Mouse (Mus musculus) liver, embryonic 14.5 days (tissue): Measurements from ENCODE around the gene Klhl31. TPM values are rescaled to one million over a fixed set of nuclear protein-coding genes. Genes with fewer than 3 reads are reported as not detected.

ENCODE experiments used
- ATAC-seq: fragments of 200-750 bp; cut with Nextera tagmentation; 2 replicates; pipeline ENCODE4 v1.8.0; 2017; ENCODE audit warnings: moderate number of reproducible peaks, mild to moderate bottlenecking, moderate library complexity; ENCODE audit not compliant: insufficient read depth
- DNase-seq, 3 experiments: peaks; one replicate each; pipeline ENCODE4 v3.0.0-alpha.2; 2012 to 2013; ENCODE audit warnings: low read depth in 3 of 3, low spot score in 3 of 3
- H3K27ac ChIP-seq: fragments of 300-500 bp; sonication (generic); 2 replicates; pipeline ENCODE4 v1.5.1; 2014; ENCODE audit warnings: moderate library complexity, mild to moderate bottlenecking, control low read depth, inconsistent platforms
- H3K27me3 ChIP-seq: fragments of 300-500 bp; sonication (generic); 2 replicates; pipeline ENCODE4 v1.6.1; 2014; ENCODE audit warnings: mild to moderate bottlenecking, low read length, moderate library complexity; ENCODE audit not compliant: control insufficient read depth, insufficient read depth
- H3K36me3 ChIP-seq: fragments of 300-500 bp; sonication (generic); replicated peaks from 2 replicates; pipeline ENCODE4 v1.6.1; 2014; ENCODE audit warnings: low read depth; ENCODE audit not compliant: control insufficient read depth, insufficient read depth
- H3K4me1 ChIP-seq, 2 experiments: fragments of 200-500 bp in 1 of 2; fragments of 300-500 bp in 1 of 2; sonication (generic) in 1 of 2; replicated peaks; 2 replicates each; pipeline ENCODE4 v1.6.1; 2012 to 2014; ENCODE audit warnings: antibody characterized with exemption in 1 of 2, inconsistent platforms in 1 of 2, low read length in 1 of 2; ENCODE audit not compliant: control insufficient read depth in 2 of 2, insufficient read depth in 2 of 2
- H3K4me2 ChIP-seq: fragments of 300-500 bp; sonication (generic); 2 replicates; pipeline ENCODE4 v1.6.1; 2014; ENCODE audit warnings: low read depth, mild to moderate bottlenecking, control low read depth, moderate library complexity
- H3K4me3 ChIP-seq, 2 experiments: fragments of 200-500 bp in 1 of 2; fragments of 300-500 bp in 1 of 2; sonication (generic) in 1 of 2; 2 replicates each; pipeline ENCODE4 v1.5.1; 2012 to 2014; ENCODE audit warnings: low read depth in 2 of 2, low read length in 2 of 2, mild to moderate bottlenecking in 2 of 2, control low read depth in 1 of 2, inconsistent platforms in 1 of 2, moderate library complexity in 1 of 2; ENCODE audit not compliant: insufficient read depth in 1 of 2
- H3K9ac ChIP-seq: fragments of 300-500 bp; sonication (generic); replicated peaks from 2 replicates; pipeline ENCODE4 v1.6.1; 2014; ENCODE audit warnings: mild to moderate bottlenecking, control low read depth, moderate library complexity
- H3K9me3 ChIP-seq: fragments of 300-500 bp; sonication (generic); 2 replicates; pipeline ENCODE4 v1.6.1; 2016; ENCODE audit warnings: low read length, mixed read lengths; ENCODE audit not compliant: control insufficient read depth
- CTCF ChIP-seq: IDR thresholded peaks from 2 replicates; pipeline ENCODE4 v1.5.1; 2016; ENCODE audit warnings: antibody characterized with exemption, low read depth, control low read depth
- EP300 ChIP-seq: IDR thresholded peaks from 2 replicates; pipeline ENCODE4 v1.6.1; 2016; ENCODE audit warnings: antibody characterized with exemption, low read depth
- WGBS: fragments of 180-500 bp; shearing (Covaris S2); extraction: QIAGEN DNeasy Blood & Tissue Kit; methylation state at CpG from one replicate; pipeline ENCODE4 v1.1.7; 2014; ENCODE audit not compliant: insufficient replicate concordance; 5-methylcytosine and 5-hydroxymethylcytosine counted together
- polyA plus RNA-seq, 2 experiments: library from polyadenylated mRNA; depleted of rRNA in 1 of 2; stranded (reverse) in 1 of 2; unstranded in 1 of 2; fragments of >200 nt; fragmentation: Nextera tagmentation in 1 of 2; extraction: Ambion mirVana in 1 of 2; gene quantifications; 2 replicates each; pipeline versions ENCODE4 v1.2.1 to v1.2.3; 2012 to 2014

Gene Klhl31
- polyA plus RNA-seq, 2 experiments = 0.01 TPM; not detected in 1

GRCm38 (mm10) chr9:77623318-77624050 lies 12.8 kb upstream of the Klhl31 start:
- H3K9me3 ChIP-seq = no peaks in the 10 kb centered on the region
- no peak for DNase-seq
- no peak for ATAC-seq

GRCm38 (mm10) chr9:77624171-77624570 lies 12.1 kb upstream of the Klhl31 start:
- Histone ChIP-seq H3K36me3 (no peaks in the 10 kb centered on the region), H3K27me3 (no peaks in the 10 kb centered on the region), H3K4me2 (no peak overlapping the region), H3K4me1 (no peaks in the 10 kb centered on the region), H3K27ac (no peak overlapping the region), H3K9me3 (no peaks in the 10 kb centered on the region), H3K4me3 (no peak overlapping the region), H3K9ac (no peak overlapping the region)
- TF ChIP-seq EP300 (no peak), CTCF (no peak)
- 46% methylated on average over 5 of the region's 5 CpGs for WGBS
- no peak for DNase-seq
- no peak for ATAC-seq

More at GRCm38 (mm10) chr9:77623318-77624050, 12.8 kb upstream of the Klhl31 start:
- 70% methylated on average over 6 of the region's 6 CpGs for whole genome bisulfite sequencing
- Histone ChIP-seq H3K9ac (no peak overlapping the region), H3K27ac (no peak overlapping the region), H3K4me3 (no peak overlapping the region), H3K4me2 (no peak overlapping the region), H3K4me1 (no peaks in the 10 kb centered on the region), H3K27me3 (no peaks in the 10 kb centered on the region), H3K36me3 (no peaks in the 10 kb centered on the region)
- TF ChIP-seq EP300 = no peak
- no peak for TF ChIP-seq CTCF

GRCm38 (mm10) chr9:77628676-77629075 lies 7.6 kb upstream of the Klhl31 start:
- TF ChIP-seq EP300 (no peak), CTCF (no peak)
- ATAC-seq (no peak), DNase-seq (no peak)
- Histone ChIP-seq H3K27me3 (no peaks in the 10 kb centered on the region), H3K4me1 (no peaks in the 10 kb centered on the region), H3K9ac (no peak overlapping the region), H3K36me3 (no peaks in the 10 kb centered on the region), H3K4me3 (no peak overlapping the region), H3K9me3 (no peaks in the 10 kb centered on the region), H3K4me2 (no peak overlapping the region), H3K27ac (no peak overlapping the region)
- 72% methylated on average over 10 of the region's 10 CpGs for WGBS

- DNase-seq (no peak), ATAC-seq (no peak)
- no peak overlapping the region for H3K9ac ChIP-seq
- 60% methylated on average over 5 of the region's 5 CpGs for WGBS
- H3K4me1 ChIP-seq = no peaks in the 10 kb centered on the region
- no peaks in the 10 kb centered on the region for H3K36me3 ChIP-seq
- H3K27me3 ChIP-seq = no peaks in the 10 kb centered on the region
- H3K4me3 ChIP-seq = no peak overlapping the region
- H3K4me2 ChIP-seq = no peak overlapping the region
- TF ChIP-seq EP300 (no peak), CTCF (no peak)
- no peak overlapping the region for H3K27ac ChIP-seq
- no peaks in the 10 kb centered on the region for H3K9me3 ChIP-seq
These were observed 6.6 kb upstream of the Klhl31 start for GRCm38 (mm10) chr9:77629708-77630107.

- Histone ChIP-seq H3K4me2 (no peak overlapping the region), H3K4me3 (no peak overlapping the region), H3K36me3 (no peaks in the 10 kb centered on the region), H3K9ac (no peak overlapping the region), H3K27me3 (no peaks in the 10 kb centered on the region), H3K9me3 (no peaks in the 10 kb centered on the region), H3K4me1 (no peaks in the 10 kb centered on the region), H3K27ac (no peak overlapping the region)
- TF ChIP-seq EP300 (no peak), CTCF (no peak)
- 58% methylated on average over 7 of the region's 7 CpGs for WGBS
- ATAC-seq (no peak), DNase-seq (no peak)
These were observed 5.5 kb upstream of the Klhl31 start for GRCm38 (mm10) chr9:77630764-77631163.
